Mouse (Mus musculus): ENCODE data around the gene Fam20a.
A peak's percentile ranks its signal among the peaks of the same experiment; 100 is the strongest.
"Not testable (repeated sequence)": the region's sequence is repeated elsewhere in the genome, so short reads cannot be mapped to it uniquely, and the experiment has no call there.

Fam20a gene

GRCm38 (mm10) chr11:109676621-109677373, 45.3 kb downstream of the Fam20a start:
- DNase-seq = no peak

GRCm38 (mm10) chr11:109675771-109676170, 46.3 kb downstream of the Fam20a start:
- no peak for DNase-seq

GRCm38 (mm10) chr11:109675208-109675607, 46.9 kb downstream of the Fam20a start:
- DNase-seq = no peak

- DNase-seq = no peak
These were observed 47.5 kb downstream of the Fam20a start for GRCm38 (mm10) chr11:109674542-109674941.

GRCm38 (mm10) chr11:109673741-109674140, 48.3 kb downstream of the Fam20a start:
- no peak for DNase-seq

- DNase-seq = peak; percentile 47 to 49
These were observed 49.0 kb downstream of the Fam20a start for GRCm38 (mm10) chr11:109672881-109673739.

GRCm38 (mm10) chr11:109672396-109672795, 49.7 kb downstream of the Fam20a start:
- DNase-seq = no peak

GRCm38 (mm10) chr11:109672021-109672324, 50.1 kb downstream of the Fam20a start:
- no peak for DNase-seq

- no peak for DNase-seq
These were observed 50.7 kb downstream of the Fam20a start for GRCm38 (mm10) chr11:109671136-109672020.

GRCm38 (mm10) chr11:109670026-109670916, 51.8 kb downstream of the Fam20a start:
- peak; percentile 34 to 68 for DNase-seq

GRCm38 (mm10) chr11:109669149-109669708, 52.9 kb downstream of the Fam20a start:
- DNase-seq = peak; percentile 38 to 42

- DNase-seq = no peak
These were observed 53.9 kb downstream of the Fam20a start for GRCm38 (mm10) chr11:109668115-109668725.

GRCm38 (mm10) chr11:109667371-109667770, 54.7 kb downstream of the Fam20a start:
- no peak for DNase-seq

- DNase-seq = no peak
These were observed 55.7 kb downstream of the Fam20a start for GRCm38 (mm10) chr11:109666411-109666810.

GRCm38 (mm10) chr11:109665424-109665823, 56.7 kb downstream of the Fam20a start:
- no peak for DNase-seq

GRCm38 (mm10) chr11:109664293-109664692, 57.8 kb downstream of the Fam20a start:
- no peak for DNase-seq

GRCm38 (mm10) chr11:109660526-109660925, 61.6 kb downstream of the Fam20a start:
- not testable (repeated sequence) for DNase-seq

- DNase-seq = no peak
These were observed 65.8 kb downstream of the Fam20a start for GRCm38 (mm10) chr11:109656232-109656631.

GRCm38 (mm10) chr11:109654581-109654980, 67.5 kb downstream of the Fam20a start:
- DNase-seq = no peak

GRCm38 (mm10) chr11:109653201-109653600, 68.9 kb downstream of the Fam20a start:
- no peak for DNase-seq

GRCm38 (mm10) chr11:109652505-109652904, 69.6 kb downstream of the Fam20a start:
- DNase-seq = no peak
